Mouse (Mus musculus): ENCODE measurements at regions not wholly inside any gene's neighbourhood (a gene's known extent, or its start where the extent isn't known, plus 50 kb on each side); places are given as distances from the start of the nearest gene placed in this dataset.

DNA sequence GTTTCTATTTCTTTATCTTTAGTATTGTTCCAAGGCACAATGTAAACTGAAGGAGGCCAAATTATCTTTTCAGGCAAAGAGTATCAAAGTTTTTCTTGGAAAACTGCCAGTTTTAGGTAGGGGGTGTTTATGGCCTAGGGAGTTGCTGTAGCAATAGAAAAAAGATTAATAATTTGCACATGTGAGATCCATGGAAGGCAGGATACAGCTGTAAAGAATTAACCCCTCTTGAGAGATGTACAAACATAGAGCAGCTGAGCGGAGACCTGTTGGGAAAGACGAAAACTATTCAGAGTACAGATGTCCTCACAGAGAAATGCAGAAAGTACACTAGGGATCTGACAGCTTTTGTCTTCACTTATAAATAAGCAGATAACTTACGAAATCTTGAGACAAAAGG, 176.8 kb downstream of the Fign start:
- no peak for ATAC-seq
- H3K9ac ChIP-seq (ENCODE audit: low read depth, low read length), result no peak overlapping the region
- no peak overlapping the region for H3K4me2 ChIP-seq (ENCODE audit: low read length)
- no peaks in the 10 kb centered on the region for H3K27me3 ChIP-seq (replicated peaks; ENCODE audit: control insufficient read depth, insufficient read depth, low read length)
- H3K4me1 ChIP-seq (ENCODE audit: control insufficient read depth, insufficient read depth, low read depth, low read length), result no peaks in the 10 kb centered on the region
- no peak overlapping the region for H3K27ac ChIP-seq (ENCODE audit: low read depth, low read length)
- no peaks in the 10 kb centered on the region for H3K9me3 ChIP-seq (ENCODE audit: control insufficient read depth, low read length)
- WGBS, result 30% methylated on average over 3 of the region's 3 CpGs
- H3K4me3 ChIP-seq (ENCODE audit: low read length), result no peak overlapping the region
- H3K36me3 ChIP-seq (ENCODE audit: control insufficient read depth, insufficient read depth, low read length), result no peaks in the 10 kb centered on the region

DNA sequence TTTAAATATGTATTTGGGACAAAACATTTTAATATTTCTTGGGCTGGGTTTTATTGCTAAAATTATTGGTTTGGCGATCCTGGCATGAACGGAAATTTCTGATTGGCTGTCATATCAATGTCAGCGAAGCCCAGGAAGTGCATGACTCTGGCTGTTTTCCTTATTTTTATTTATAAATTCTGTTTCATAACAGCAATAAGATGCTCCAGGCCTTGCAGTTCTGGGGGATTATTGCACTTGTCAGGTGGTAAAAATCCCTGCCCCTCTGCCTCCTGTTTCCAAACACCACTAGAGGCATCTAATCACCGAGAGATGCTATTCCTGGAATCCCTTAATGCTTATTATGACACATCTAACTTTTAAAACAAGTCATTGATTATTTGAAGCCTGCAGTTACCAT, 177.8 kb downstream of the Fign start:
- Histone ChIP-seq H3K4me2 (ENCODE audit: low read length) (no peak overlapping the region), H3K4me3 (ENCODE audit: low read length) (no peak overlapping the region), H3K9me3 (ENCODE audit: control insufficient read depth, low read length) (no peaks in the 10 kb centered on the region), H3K27me3 (replicated peaks; ENCODE audit: control insufficient read depth, insufficient read depth, low read length) (no peaks in the 10 kb centered on the region), H3K27ac (ENCODE audit: low read depth, low read length) (no peak overlapping the region), H3K9ac (ENCODE audit: low read depth, low read length) (no peak overlapping the region), H3K36me3 (ENCODE audit: control insufficient read depth, insufficient read depth, low read length) (no peaks in the 10 kb centered on the region), H3K4me1 (ENCODE audit: control insufficient read depth, insufficient read depth, low read depth, low read length) (no peaks in the 10 kb centered on the region)
- no peak for ATAC-seq
- WGBS, result 78% methylated on average over 4 of the region's 4 CpGs

GRCm38 (mm10) chr2:63900644-63901043, 197.2 kb downstream of the Fign start:
- Histone ChIP-seq H3K4me1 (ENCODE audit: control insufficient read depth, insufficient read depth, low read depth, low read length) (no peaks in the 10 kb centered on the region), H3K4me2 (ENCODE audit: low read length) (no peak overlapping the region), H3K9ac (ENCODE audit: low read depth, low read length) (no peak overlapping the region), H3K36me3 (ENCODE audit: control insufficient read depth, insufficient read depth, low read length) (no peaks in the 10 kb centered on the region), H3K9me3 (ENCODE audit: control insufficient read depth, low read length) (no peaks in the 10 kb centered on the region), H3K4me3 (ENCODE audit: low read length) (no peak overlapping the region), H3K27me3 (replicated peaks; ENCODE audit: control insufficient read depth, insufficient read depth, low read length) (no peaks in the 10 kb centered on the region), H3K27ac (ENCODE audit: low read depth, low read length) (no peak overlapping the region)
- no peak for ATAC-seq

DNA sequence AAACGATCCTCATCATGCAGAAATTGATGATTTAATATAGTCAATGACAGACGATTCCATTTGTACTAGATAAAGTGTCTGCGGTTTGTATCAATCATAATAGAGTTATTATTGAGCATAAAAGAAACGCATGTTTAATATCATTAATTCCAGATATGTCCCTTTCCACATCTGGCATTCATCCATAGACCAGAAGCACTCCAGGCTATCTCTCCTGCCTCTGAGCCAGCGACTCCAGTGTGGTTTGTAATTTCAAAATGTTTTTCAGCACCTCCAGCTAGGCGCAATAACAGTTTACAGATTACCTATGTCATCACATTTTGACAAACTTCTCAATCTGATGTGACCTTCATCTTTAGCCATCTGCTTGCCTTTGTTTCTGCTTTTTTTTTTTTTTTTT, 219.4 kb downstream of the Fign start:
- no peaks in the 10 kb centered on the region for H3K36me3 ChIP-seq (ENCODE audit: control insufficient read depth, insufficient read depth, low read length)
- no peak for ATAC-seq
- H3K27me3 ChIP-seq (replicated peaks; ENCODE audit: control insufficient read depth, insufficient read depth, low read length), result no peaks in the 10 kb centered on the region
- H3K27ac ChIP-seq (ENCODE audit: low read depth, low read length), result no peak overlapping the region
- WGBS, result 63% methylated on average over 6 of the region's 6 CpGs
- no peak overlapping the region for H3K4me3 ChIP-seq (ENCODE audit: low read length)
- H3K4me1 ChIP-seq (ENCODE audit: control insufficient read depth, insufficient read depth, low read depth, low read length), result no peaks in the 10 kb centered on the region
- no peak overlapping the region for H3K4me2 ChIP-seq (ENCODE audit: low read length)
- H3K9me3 ChIP-seq (ENCODE audit: control insufficient read depth, low read length), result no peaks in the 10 kb centered on the region
- no peak overlapping the region for H3K9ac ChIP-seq (ENCODE audit: low read depth, low read length)

- no peak for ATAC-seq
- no peak overlapping the region for H3K9ac ChIP-seq (ENCODE audit: low read depth, low read length)
- H3K36me3 ChIP-seq (ENCODE audit: control insufficient read depth, insufficient read depth, low read length), result no peaks in the 10 kb centered on the region
- H3K4me1 ChIP-seq (ENCODE audit: control insufficient read depth, insufficient read depth, low read depth, low read length), result no peaks in the 10 kb centered on the region
- H3K27ac ChIP-seq (ENCODE audit: low read depth, low read length), result no peak overlapping the region
- no peak overlapping the region for H3K4me3 ChIP-seq (ENCODE audit: low read length)
- H3K27me3 ChIP-seq (replicated peaks; ENCODE audit: control insufficient read depth, insufficient read depth, low read length), result no peaks in the 10 kb centered on the region
- H3K4me2 ChIP-seq (ENCODE audit: low read length), result no peak overlapping the region
- H3K9me3 ChIP-seq (ENCODE audit: control insufficient read depth, low read length), result no peaks in the 10 kb centered on the region
Measured at GRCm38 (mm10) chr2:63877387-63877786, 220.5 kb downstream of the Fign start.

DNA sequence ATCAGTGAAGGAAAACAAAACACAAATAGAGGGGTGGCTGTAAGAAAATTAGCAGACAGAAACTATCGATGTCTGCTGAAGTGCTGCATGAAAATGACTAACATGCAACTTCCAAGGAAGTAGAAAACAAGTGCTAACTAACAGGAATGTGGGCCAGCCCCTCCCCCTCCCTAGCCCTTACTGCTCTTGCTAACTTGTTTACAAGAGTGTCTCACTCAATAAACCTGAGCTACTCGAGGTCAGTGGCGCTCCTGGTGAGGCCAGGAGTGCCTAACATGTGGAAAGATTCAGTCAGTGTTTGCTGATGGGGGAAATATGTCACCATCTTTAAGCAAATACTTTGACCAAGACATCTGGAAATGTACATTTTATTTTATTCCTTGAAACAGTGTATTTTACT, 221.5 kb downstream of the Fign start:
- ATAC-seq, result no peak
- Histone ChIP-seq H3K9ac (ENCODE audit: low read depth, low read length) (no peak overlapping the region), H3K4me3 (ENCODE audit: low read length) (no peak overlapping the region), H3K27me3 (replicated peaks; ENCODE audit: control insufficient read depth, insufficient read depth, low read length) (no peaks in the 10 kb centered on the region), H3K4me2 (ENCODE audit: low read length) (no peak overlapping the region), H3K4me1 (ENCODE audit: control insufficient read depth, insufficient read depth, low read depth, low read length) (no peaks in the 10 kb centered on the region), H3K27ac (ENCODE audit: low read depth, low read length) (no peak overlapping the region), H3K36me3 (ENCODE audit: control insufficient read depth, insufficient read depth, low read length) (no peaks in the 10 kb centered on the region), H3K9me3 (ENCODE audit: control insufficient read depth, low read length) (no peaks in the 10 kb centered on the region)
- 46% methylated on average over 3 of the region's 3 CpGs for WGBS

DNA sequence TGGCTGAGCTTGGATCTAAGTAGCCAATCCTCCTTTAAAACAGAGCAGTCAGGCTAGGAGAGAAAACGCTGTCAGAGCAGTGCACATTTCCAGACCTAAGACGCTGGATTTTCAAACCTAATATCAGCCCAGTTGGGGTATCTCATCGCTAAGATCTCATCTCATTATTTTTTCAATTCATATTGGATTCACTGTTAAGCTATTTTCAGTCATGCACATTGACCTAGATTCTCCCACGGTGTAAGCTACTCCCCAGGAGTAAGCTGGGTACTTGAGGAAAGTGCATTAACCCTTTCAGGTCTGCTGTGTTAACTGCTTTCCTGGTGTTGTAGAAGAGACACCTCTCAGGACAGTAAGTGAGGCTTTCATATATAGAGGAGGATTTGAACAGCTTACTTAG, 222.7 kb downstream of the Fign start:
- H3K36me3 ChIP-seq (ENCODE audit: control insufficient read depth, insufficient read depth, low read length), result no peaks in the 10 kb centered on the region
- H3K9me3 ChIP-seq (ENCODE audit: control insufficient read depth, low read length), result no peaks in the 10 kb centered on the region
- ATAC-seq, result no peak
- H3K27me3 ChIP-seq (replicated peaks; ENCODE audit: control insufficient read depth, insufficient read depth, low read length), result no peaks in the 10 kb centered on the region
- no peak overlapping the region for H3K4me3 ChIP-seq (ENCODE audit: low read length)
- H3K27ac ChIP-seq (ENCODE audit: low read depth, low read length), result no peak overlapping the region
- H3K4me2 ChIP-seq (ENCODE audit: low read length), result no peak overlapping the region
- WGBS, result 35% methylated on average over 4 of the region's 4 CpGs
- no peaks in the 10 kb centered on the region for H3K4me1 ChIP-seq (ENCODE audit: control insufficient read depth, insufficient read depth, low read depth, low read length)
- H3K9ac ChIP-seq (ENCODE audit: low read depth, low read length), result no peak overlapping the region

DNA sequence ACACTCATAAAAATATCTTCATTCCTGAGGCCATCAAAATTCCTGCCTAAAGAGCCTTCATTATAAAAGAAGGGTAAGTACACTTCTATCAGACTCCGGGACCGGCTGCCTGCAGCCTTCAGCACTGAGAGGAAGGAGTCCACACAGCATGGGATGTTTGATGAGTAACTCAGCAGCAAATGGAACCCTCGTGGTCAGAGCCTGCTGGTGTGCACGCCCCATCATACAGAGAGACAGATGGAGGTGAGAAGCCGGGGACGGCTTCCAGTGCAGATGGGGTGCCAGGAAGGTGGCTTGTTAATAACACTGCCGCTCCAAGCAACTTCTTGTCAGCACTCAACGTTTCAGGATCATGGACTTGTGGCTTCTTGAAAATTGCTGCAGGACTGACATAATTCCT, 231.3 kb downstream of the Fign start:
- H3K9me3 ChIP-seq (ENCODE audit: control insufficient read depth, low read length), result no peaks in the 10 kb centered on the region
- no peaks in the 10 kb centered on the region for H3K36me3 ChIP-seq (ENCODE audit: control insufficient read depth, insufficient read depth, low read length)
- no peak overlapping the region for H3K4me3 ChIP-seq (ENCODE audit: low read length)
- H3K9ac ChIP-seq (ENCODE audit: low read depth, low read length), result no peak overlapping the region
- H3K27me3 ChIP-seq (replicated peaks; ENCODE audit: control insufficient read depth, insufficient read depth, low read length), result no peaks in the 10 kb centered on the region
- ATAC-seq, result peak; percentile 30; the same call in 1 of the 2 replicates
- 50% methylated on average over 8 of the region's 8 CpGs for WGBS
- no peak overlapping the region for H3K27ac ChIP-seq (ENCODE audit: low read depth, low read length)
- H3K4me1 ChIP-seq (ENCODE audit: control insufficient read depth, insufficient read depth, low read depth, low read length), result no peaks in the 10 kb centered on the region; the same call in 1 of the 2 replicates
- no peak overlapping the region for H3K4me2 ChIP-seq (ENCODE audit: low read length)

DNA sequence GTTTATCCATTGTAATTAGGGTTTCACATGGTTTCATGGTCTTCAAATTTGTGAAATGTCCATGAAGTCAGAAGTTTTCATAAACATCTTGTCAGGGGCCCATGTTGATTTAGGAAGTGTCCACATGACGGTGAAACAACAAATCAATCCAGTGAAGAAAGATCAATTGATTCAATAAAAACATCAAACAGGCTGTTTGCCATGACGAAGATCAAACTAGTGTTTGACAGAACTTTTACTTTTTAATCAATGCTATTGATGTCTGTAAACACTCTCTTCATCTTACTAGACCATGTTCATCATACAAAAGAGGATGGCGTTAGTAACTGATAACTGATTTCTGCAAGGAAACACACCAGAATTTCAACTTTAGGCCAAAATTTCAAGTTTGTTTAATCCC, 236.0 kb downstream of the Fign start:
- no peaks in the 10 kb centered on the region for H3K9me3 ChIP-seq (ENCODE audit: control insufficient read depth, low read length)
- no peaks in the 10 kb centered on the region; the same call in 1 of the 2 replicates for H3K4me1 ChIP-seq (ENCODE audit: control insufficient read depth, insufficient read depth, low read depth, low read length)
- H3K27ac ChIP-seq (ENCODE audit: low read depth, low read length), result no peak overlapping the region
- no peaks in the 10 kb centered on the region for H3K27me3 ChIP-seq (replicated peaks; ENCODE audit: control insufficient read depth, insufficient read depth, low read length)
- H3K36me3 ChIP-seq (ENCODE audit: control insufficient read depth, insufficient read depth, low read length), result no peaks in the 10 kb centered on the region
- H3K4me3 ChIP-seq (ENCODE audit: low read length), result no peak overlapping the region
- no peak overlapping the region for H3K4me2 ChIP-seq (ENCODE audit: low read length)
- no peak overlapping the region for H3K9ac ChIP-seq (ENCODE audit: low read depth, low read length)
- 94% methylated on average over 3 of the region's 3 CpGs for WGBS
- ATAC-seq, result no peak

DNA sequence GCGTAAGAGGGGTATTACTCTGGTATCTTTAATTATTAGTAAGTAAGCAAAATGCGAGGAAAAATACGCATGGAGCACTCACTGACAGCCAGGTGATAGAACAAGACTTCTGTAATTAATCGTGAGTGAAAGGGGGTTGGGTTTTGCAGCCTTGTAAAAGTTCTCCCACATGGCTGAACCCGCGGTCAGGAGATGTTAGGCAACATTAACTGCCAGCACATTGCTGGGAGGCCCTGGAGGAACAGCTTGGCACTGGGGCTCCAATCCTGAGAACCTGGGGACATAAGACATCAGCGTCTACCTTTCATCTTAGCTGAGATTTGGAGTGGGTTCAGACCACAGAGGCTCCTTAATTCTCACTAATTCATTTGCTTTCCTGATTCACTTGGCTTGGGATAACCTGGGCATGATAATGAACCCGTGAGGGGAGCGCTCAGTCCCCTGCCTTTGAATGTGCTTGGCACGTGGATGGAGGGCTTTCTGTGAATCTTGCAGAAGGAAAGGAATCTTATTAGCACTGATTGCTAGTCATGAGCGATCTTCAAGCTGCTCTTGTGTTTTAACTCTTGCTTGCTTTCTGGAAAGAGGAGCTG, 241.3 kb downstream of the Fign start:
- Histone ChIP-seq H3K27ac (ENCODE audit: low read depth, low read length) (no peak overlapping the region), H3K4me3 (ENCODE audit: low read length) (no peak overlapping the region), H3K36me3 (ENCODE audit: control insufficient read depth, insufficient read depth, low read length) (no peaks in the 10 kb centered on the region), H3K9ac (ENCODE audit: low read depth, low read length) (no peak overlapping the region), H3K9me3 (ENCODE audit: control insufficient read depth, low read length) (no peaks in the 10 kb centered on the region), H3K27me3 (replicated peaks; ENCODE audit: control insufficient read depth, insufficient read depth, low read length) (no peaks in the 10 kb centered on the region), H3K4me1 (ENCODE audit: control insufficient read depth, insufficient read depth, low read depth, low read length) (peaks cover 2% of the 10 kb centered on the region), H3K4me2 (ENCODE audit: low read length) (no peak overlapping the region)
- 45% methylated on average over 11 of the region's 11 CpGs for WGBS
- ATAC-seq, result no peak
